Mouse (Mus musculus): Measurements from ENCODE around the gene Otop3. TPM values are rescaled to one million over a fixed set of nuclear protein-coding genes. Genes with fewer than 3 reads are reported as not detected.

The Otop3 gene
- polyA plus RNA-seq, 1 experiment from 2014 or later = not detected

DNA sequence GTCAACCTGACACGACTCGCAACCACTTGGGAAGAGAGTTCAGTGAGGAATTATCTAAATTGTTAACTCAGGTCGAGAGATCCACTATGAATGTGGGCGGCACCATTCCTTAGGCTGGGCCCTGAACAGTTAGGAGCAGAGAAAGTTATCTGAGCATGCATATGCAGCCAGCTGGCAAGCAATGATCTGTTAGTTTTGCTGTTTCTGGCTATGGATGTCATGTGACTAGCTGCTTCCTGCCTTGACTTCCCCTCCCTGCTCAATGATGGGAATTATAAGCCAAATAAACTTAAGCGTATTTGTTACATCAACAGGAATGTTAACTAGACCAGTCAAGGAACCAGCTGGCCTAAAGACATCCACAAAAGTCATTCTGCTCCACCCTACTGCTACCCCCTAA is 18.8 kb downstream of the Otop3 start:
- no peak overlapping the region for H3K9ac ChIP-seq (replicated peaks; ENCODE audit: low read length)
- no peak overlapping the region for H3K4me3 ChIP-seq (ENCODE audit: low read length)
- H3K9me3 ChIP-seq (ENCODE audit: low read length) = no peaks in the 10 kb centered on the region
- H3K36me3 ChIP-seq (ENCODE audit: insufficient read depth, low read length) = no peaks in the 10 kb centered on the region
- WGBS = 87% methylated on average over 5 of the region's 5 CpGs
- H3K27ac ChIP-seq (ENCODE audit: low read length) = no peak overlapping the region
- H3K4me1 ChIP-seq (ENCODE audit: insufficient read depth, low read length) = peaks cover 10% of the 10 kb centered on the region; the same call in 1 of the 2 replicates
- H3K4me2 ChIP-seq (replicated peaks; ENCODE audit: low read depth, low read length) = no peak overlapping the region
- ATAC-seq (ENCODE audit: low FRiP score, low TSS enrichment) = no peak
- peaks cover 7% of the 10 kb centered on the region for H3K27me3 ChIP-seq (ENCODE audit: insufficient read depth, low read length)

DNA sequence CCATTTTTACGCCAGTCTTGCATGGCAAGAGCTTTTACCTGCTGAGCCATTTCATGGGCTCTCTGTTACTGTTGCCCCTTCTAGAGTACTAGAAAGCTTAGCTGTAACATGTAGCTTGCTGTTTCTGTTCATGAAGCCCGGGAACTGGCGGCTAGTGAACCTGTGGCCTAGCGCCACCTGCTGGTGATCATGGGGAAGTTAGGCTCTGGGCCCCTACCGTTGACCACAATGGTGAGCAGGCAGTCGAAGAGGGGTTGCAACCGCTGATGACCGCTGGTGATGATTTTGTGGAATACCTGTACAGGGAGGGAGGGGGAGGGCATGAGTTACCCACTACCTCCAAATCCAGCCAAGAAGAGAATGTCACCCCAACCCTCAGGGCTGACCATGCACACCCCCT is 19.7 kb downstream of the Otop3 start:
- peaks cover 11% of the 10 kb centered on the region for H3K4me1 ChIP-seq (ENCODE audit: insufficient read depth, low read length)
- no peaks in the 10 kb centered on the region for H3K9me3 ChIP-seq (ENCODE audit: low read length)
- ATAC-seq (ENCODE audit: low FRiP score, low TSS enrichment) = peak; percentile 27; the same call in 1 of the 2 replicates
- no peak overlapping the region for H3K4me2 ChIP-seq (replicated peaks; ENCODE audit: low read depth, low read length)
- no peak overlapping the region for H3K9ac ChIP-seq (replicated peaks; ENCODE audit: low read length)
- no peak overlapping the region for H3K4me3 ChIP-seq (ENCODE audit: low read length)
- H3K27ac ChIP-seq (ENCODE audit: low read length) = no peak overlapping the region
- H3K36me3 ChIP-seq (ENCODE audit: insufficient read depth, low read length) = no peaks in the 10 kb centered on the region
- WGBS = 8% methylated on average over 8 of the region's 8 CpGs
- peaks cover 7% of the 10 kb centered on the region for H3K27me3 ChIP-seq (ENCODE audit: insufficient read depth, low read length)

DNA sequence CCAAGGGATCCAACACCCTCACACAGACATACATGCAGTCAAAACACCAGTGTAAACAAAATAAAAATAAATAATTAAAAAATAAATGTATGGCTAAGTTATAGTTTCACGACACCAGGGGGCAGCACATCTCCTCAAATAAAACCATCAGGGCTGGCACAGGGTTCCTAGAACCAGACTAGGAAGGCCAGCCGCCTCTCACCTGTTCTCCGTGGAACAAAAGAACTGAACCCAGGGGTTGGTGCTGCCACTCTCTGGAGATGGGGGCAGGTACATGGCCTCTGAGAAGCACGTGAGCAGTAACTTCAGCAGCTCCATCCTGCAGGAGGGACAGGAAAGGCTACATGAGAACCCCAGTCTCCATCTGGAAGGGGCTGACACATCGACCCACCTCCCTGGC is 23.9 kb downstream of the Otop3 start:
- Histone ChIP-seq H3K9me3 (ENCODE audit: low read length) (no peaks in the 10 kb centered on the region), H3K4me2 (replicated peaks; ENCODE audit: low read depth, low read length) (no peak overlapping the region), H3K4me1 (ENCODE audit: insufficient read depth, low read length) (peaks cover 10% of the 10 kb centered on the region), H3K27me3 (ENCODE audit: insufficient read depth, low read length) (peaks cover 7% of the 10 kb centered on the region), H3K9ac (replicated peaks; ENCODE audit: low read length) (0 out of 2 replicates have a peak overlapping the region, but pooled peaks have one; percentile 23), H3K27ac (ENCODE audit: low read length) (no peak overlapping the region), H3K36me3 (ENCODE audit: insufficient read depth, low read length) (no peaks in the 10 kb centered on the region), H3K4me3 (ENCODE audit: low read length) (no peak overlapping the region)
- ATAC-seq (ENCODE audit: low FRiP score, low TSS enrichment) = peak; percentile 37; the same call in 1 of the 2 replicates
- 17% methylated on average over 5 of the region's 5 CpGs for WGBS

- Histone ChIP-seq H3K9me3 (ENCODE audit: low read length) (no peaks in the 10 kb centered on the region), H3K27me3 (ENCODE audit: insufficient read depth, low read length) (peaks cover 7% of the 10 kb centered on the region), H3K27ac (ENCODE audit: low read length) (no peak overlapping the region), H3K4me1 (ENCODE audit: insufficient read depth, low read length) (peaks cover 10% of the 10 kb centered on the region), H3K36me3 (ENCODE audit: insufficient read depth, low read length) (no peaks in the 10 kb centered on the region), H3K4me2 (replicated peaks; ENCODE audit: low read depth, low read length) (no peak overlapping the region), H3K4me3 (ENCODE audit: low read length) (no peak overlapping the region), H3K9ac (replicated peaks; ENCODE audit: low read length) (no peak overlapping the region)
- 66% methylated on average over 3 of the region's 3 CpGs for WGBS
- ATAC-seq (ENCODE audit: low FRiP score, low TSS enrichment) = no peak
These were observed 24.8 kb downstream of the Otop3 start for GRCm38 (mm10) chr11:115359293-115359692.

DNA sequence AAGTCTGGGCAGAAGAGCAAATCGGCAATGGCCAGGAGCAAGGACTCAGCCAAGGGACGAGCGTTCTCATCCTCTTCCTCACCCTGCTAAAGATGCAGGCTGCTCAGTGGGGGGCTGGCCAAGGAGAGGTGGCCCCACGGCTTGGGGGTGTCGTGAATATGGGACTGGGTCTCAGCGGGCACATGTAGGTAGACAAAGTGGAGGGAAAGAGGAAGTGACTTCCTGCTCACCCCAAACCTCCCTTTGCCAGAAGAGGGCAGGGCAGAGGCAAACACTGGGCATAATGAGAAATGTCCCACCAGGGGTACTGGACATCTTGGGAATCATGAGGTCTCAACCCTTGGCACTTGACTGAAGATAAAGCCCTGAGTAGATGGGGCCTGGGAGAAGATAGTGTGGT is 25.2 kb downstream of the Otop3 start:
- Histone ChIP-seq H3K36me3 (ENCODE audit: insufficient read depth, low read length) (no peaks in the 10 kb centered on the region), H3K27ac (ENCODE audit: low read length) (no peak overlapping the region), H3K27me3 (ENCODE audit: insufficient read depth, low read length) (peaks cover 7% of the 10 kb centered on the region), H3K4me1 (ENCODE audit: insufficient read depth, low read length) (peaks cover 10% of the 10 kb centered on the region), H3K4me2 (replicated peaks; ENCODE audit: low read depth, low read length) (no peak overlapping the region), H3K9ac (replicated peaks; ENCODE audit: low read length) (no peak overlapping the region), H3K4me3 (ENCODE audit: low read length) (no peak overlapping the region), H3K9me3 (ENCODE audit: low read length) (no peaks in the 10 kb centered on the region)
- no peak for ATAC-seq (ENCODE audit: low FRiP score, low TSS enrichment)
- 76% methylated on average over 6 of the region's 6 CpGs for WGBS

DNA sequence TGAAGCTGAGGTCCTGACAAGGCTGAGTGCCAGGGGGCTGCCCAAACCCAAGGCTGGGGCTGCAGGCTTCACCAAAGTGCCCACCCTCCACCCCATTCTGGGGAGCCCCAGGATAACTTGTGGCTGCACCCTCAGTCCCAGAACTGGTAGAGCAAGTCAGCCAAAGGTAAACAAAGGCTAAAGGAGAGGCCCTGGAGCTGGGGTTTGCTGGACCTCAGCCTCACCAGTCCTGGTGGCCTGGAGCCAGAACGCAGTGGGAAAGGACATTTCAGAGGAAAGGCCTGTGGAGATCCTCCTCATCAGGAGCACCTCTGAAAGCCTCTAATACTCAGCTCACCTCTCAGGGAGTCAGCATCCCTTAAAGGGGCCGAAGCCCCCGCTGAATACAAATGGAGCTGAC is 29.6 kb downstream of the Otop3 start:
- 90% methylated on average over 3 of the region's 3 CpGs for WGBS
- Histone ChIP-seq H3K9ac (replicated peaks; ENCODE audit: low read length) (no peak overlapping the region), H3K4me1 (ENCODE audit: insufficient read depth, low read length) (peaks cover 13% of the 10 kb centered on the region), H3K4me2 (replicated peaks; ENCODE audit: low read depth, low read length) (no peak overlapping the region), H3K27ac (ENCODE audit: low read length) (no peak overlapping the region), H3K36me3 (ENCODE audit: insufficient read depth, low read length) (no peaks in the 10 kb centered on the region), H3K27me3 (ENCODE audit: insufficient read depth, low read length) (peaks cover 24% of the 10 kb centered on the region), H3K9me3 (ENCODE audit: low read length) (no peaks in the 10 kb centered on the region), H3K4me3 (ENCODE audit: low read length) (no peak overlapping the region)
- no peak for ATAC-seq (ENCODE audit: low FRiP score, low TSS enrichment)

DNA sequence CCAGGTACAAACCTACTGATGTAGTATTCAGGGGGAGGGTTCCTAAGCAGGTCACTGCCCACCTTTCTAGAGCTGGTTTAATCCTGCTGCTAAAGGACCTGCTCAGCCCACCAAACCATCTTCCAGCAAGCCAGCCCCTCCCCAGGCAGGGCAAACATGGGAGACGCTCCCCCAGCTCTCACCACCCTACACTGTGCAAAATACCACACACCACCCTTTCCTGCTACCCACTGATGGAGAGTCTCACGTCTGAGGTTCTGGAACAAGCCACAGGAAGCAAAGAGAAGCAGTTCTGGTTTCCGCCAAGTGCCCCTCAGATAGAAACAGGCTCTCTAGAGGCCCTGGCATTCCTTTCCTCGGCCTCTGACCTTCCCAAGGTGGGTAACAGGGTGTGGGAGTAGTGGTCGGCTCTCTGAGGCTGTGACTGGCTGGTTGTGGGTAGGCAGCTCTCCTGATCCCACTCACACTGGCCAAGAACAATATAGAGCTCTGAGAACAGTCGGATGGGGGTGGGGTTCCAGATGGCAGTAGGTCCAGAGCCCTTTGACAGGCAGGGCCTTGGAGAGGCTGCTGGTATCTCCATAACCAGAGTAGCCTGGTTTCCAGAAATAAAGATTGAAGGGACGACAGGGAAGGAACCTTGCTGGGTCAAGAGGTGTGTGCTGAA is 31.6 kb downstream of the Otop3 start:
- peak; percentile 39; the same call in 1 of the 2 replicates for ATAC-seq (ENCODE audit: low FRiP score, low TSS enrichment)
- Histone ChIP-seq H3K27ac (ENCODE audit: low read length) (no peak overlapping the region), H3K9ac (replicated peaks; ENCODE audit: low read length) (no peak overlapping the region), H3K4me2 (replicated peaks; ENCODE audit: low read depth, low read length) (no peak overlapping the region), H3K36me3 (ENCODE audit: insufficient read depth, low read length) (no peaks in the 10 kb centered on the region), H3K9me3 (ENCODE audit: low read length) (no peaks in the 10 kb centered on the region), H3K4me3 (ENCODE audit: low read length) (peak overlapping the region; percentile 60; the same call in 1 of the 2 replicates), H3K27me3 (ENCODE audit: insufficient read depth, low read length) (peaks cover 45% of the 10 kb centered on the region), H3K4me1 (ENCODE audit: insufficient read depth, low read length) (peaks cover 13% of the 10 kb centered on the region)
- 32% methylated on average over 7 of the region's 7 CpGs for WGBS

- Histone ChIP-seq H3K27me3 (ENCODE audit: insufficient read depth, low read length) (peaks cover 50% of the 10 kb centered on the region), H3K9ac (replicated peaks; ENCODE audit: low read length) (peak overlapping the region; percentile 70), H3K27ac (ENCODE audit: low read length) (no peak overlapping the region), H3K4me3 (ENCODE audit: low read length) (peak overlapping the region; percentile 60), H3K36me3 (ENCODE audit: insufficient read depth, low read length) (no peaks in the 10 kb centered on the region), H3K4me2 (replicated peaks; ENCODE audit: low read depth, low read length) (peak overlapping the region; percentile 96), H3K4me1 (ENCODE audit: insufficient read depth, low read length) (peaks cover 13% of the 10 kb centered on the region), H3K9me3 (ENCODE audit: low read length) (no peaks in the 10 kb centered on the region)
- WGBS = 4% methylated on average over 28 of the region's 28 CpGs
- peak; percentile 50; the same call in 1 of the 2 replicates for ATAC-seq (ENCODE audit: low FRiP score, low TSS enrichment)
These were observed 32.3 kb downstream of the Otop3 start for GRCm38 (mm10) chr11:115366706-115367394.

GRCm38 (mm10) chr11:115367395-115367944 is 32.9 kb downstream of the Otop3 start, which contains the start of gene Hid1:
TSS of gene Hid1 (minus strand) at chr11:115367756.
- no peak within 1 kb of the TSS for H3K27ac ChIP-seq (ENCODE audit: low read length)

GRCm38 (mm10) chr11:115370368-115370767 is 35.8 kb downstream of the Otop3 start:
- peaks cover 21% of the 10 kb centered on the region for H3K4me1 ChIP-seq (ENCODE audit: insufficient read depth, low read length)
- no peak overlapping the region for H3K4me2 ChIP-seq (replicated peaks; ENCODE audit: low read depth, low read length)
- no peak overlapping the region for H3K9ac ChIP-seq (replicated peaks; ENCODE audit: low read length)
- no peaks in the 10 kb centered on the region for H3K36me3 ChIP-seq (ENCODE audit: insufficient read depth, low read length)
- H3K27me3 ChIP-seq (ENCODE audit: insufficient read depth, low read length) = peaks cover 70% of the 10 kb centered on the region
- no peak for ATAC-seq (ENCODE audit: low FRiP score, low TSS enrichment)
- H3K27ac ChIP-seq (ENCODE audit: low read length) = no peak overlapping the region
- H3K4me3 ChIP-seq (ENCODE audit: low read length) = no peak overlapping the region
- 50% methylated on average over 7 of the region's 7 CpGs for WGBS
- H3K9me3 ChIP-seq (ENCODE audit: low read length) = no peaks in the 10 kb centered on the region

More at GRCm38 (mm10) chr11:115367395-115367944, 32.9 kb downstream of the Otop3 start, which contains the start of gene Hid1:
- under 1% methylated on average over 37 of the region's 39 CpGs for WGBS
- Histone ChIP-seq H3K4me2 (replicated peaks; ENCODE audit: low read depth, low read length) (peak within 1 kb of the TSS; percentile 96), H3K9ac (replicated peaks; ENCODE audit: low read length) (peak within 1 kb of the TSS; percentile 70), H3K4me3 (ENCODE audit: low read length) (peak within 1 kb of the TSS; percentile 60), H3K9me3 (ENCODE audit: low read length) (no peaks in the 10 kb centered on the region), H3K36me3 (ENCODE audit: insufficient read depth, low read length) (no peaks in the 10 kb centered on the region), H3K4me1 (ENCODE audit: insufficient read depth, low read length) (peaks cover 13% of the 10 kb centered on the region), H3K27me3 (ENCODE audit: insufficient read depth, low read length) (peaks cover 50% of the 10 kb centered on the region)
- peak; percentile 72 for ATAC-seq (ENCODE audit: low FRiP score, low TSS enrichment)

Measured in kidney, embryonic 16.5 days (tissue).